Mouse (Mus musculus) myocyte (in vitro differentiated cells): Measurements from ENCODE around the gene Cd86. TPM values are rescaled to one million over a fixed set of nuclear protein-coding genes. Genes with fewer than 3 reads are reported as not detected.

Experiments used
- H3K27me3 ChIP-seq: one replicate; pipeline ENCODE4 v1.6.1; 2011; ENCODE audit not compliant: control insufficient read depth, insufficient read depth, insufficient read length
- H3K36me3 ChIP-seq: one replicate; pipeline ENCODE4 v1.6.1; 2011; ENCODE audit not compliant: control insufficient read depth, insufficient read depth
- H3K4me2 ChIP-seq: one replicate; pipeline ENCODE4 v1.6.1; 2011; ENCODE audit warnings: low read depth, control low read depth
- H3K4me3 ChIP-seq: one replicate; pipeline ENCODE4 v1.5.1; 2011; ENCODE audit warnings: mild to moderate bottlenecking, control low read depth, moderate library complexity
- H3K79me2 ChIP-seq: one replicate; pipeline ENCODE4 v1.6.1; 2011; ENCODE audit not compliant: control insufficient read depth, insufficient read depth
- H3ac ChIP-seq: one replicate; pipeline ENCODE4 v1.6.1; 2011; ENCODE audit not compliant: control insufficient read depth, insufficient read length
- CEBPB ChIP-seq: IDR thresholded peaks from 2 replicates; pipeline ENCODE4 v1.6.1; 2011; ENCODE audit warnings: mild to moderate bottlenecking, moderate library complexity; ENCODE audit not compliant: poor library complexity, insufficient read depth, severe bottlenecking
- E2F4 ChIP-seq: IDR thresholded peaks from one replicate; pipeline ENCODE4 v1.6.1; 2011; ENCODE audit warnings: mild to moderate bottlenecking, control low read depth, moderate library complexity; ENCODE audit not compliant: insufficient read depth
- MAX ChIP-seq: IDR thresholded peaks from one replicate; pipeline ENCODE4 v1.6.1; 2011; ENCODE audit warnings: low read depth, mild to moderate bottlenecking, control low read depth
- MYOD1 ChIP-seq, 3 experiments: IDR thresholded peaks; one replicate each; pipeline ENCODE4 v1.6.1; 2011; ENCODE audit warnings: control low read depth in 2 of 3, low read depth in 2 of 3, mild to moderate bottlenecking in 2 of 3, moderate library complexity in 1 of 3; ENCODE audit not compliant: insufficient read length in 2 of 3, control insufficient read depth in 1 of 3
- MYOG ChIP-seq, 3 experiments: IDR thresholded peaks; one replicate each; pipeline ENCODE4 v1.6.1; 2011; ENCODE audit warnings: control low read depth in 2 of 3, low read depth in 2 of 3, mild to moderate bottlenecking in 2 of 3; ENCODE audit not compliant: insufficient read length in 2 of 3, control insufficient read depth in 1 of 3, insufficient read depth in 1 of 3
- POLR2A ChIP-seq: IDR thresholded peaks from one replicate; pipeline ENCODE4 v1.6.1; 2011; ENCODE audit warnings: low read depth, mild to moderate bottlenecking, control low read depth, moderate library complexity; ENCODE audit not compliant: insufficient read length
- POLR2AphosphoS2 ChIP-seq: IDR thresholded peaks from one replicate; pipeline ENCODE4 v1.6.1; 2011; ENCODE audit warnings: low read depth, control low read depth; ENCODE audit not compliant: insufficient read length
- REST ChIP-seq: IDR thresholded peaks from one replicate; pipeline ENCODE4 v1.6.1; 2011; ENCODE audit warnings: mild to moderate bottlenecking, control low read depth, moderate library complexity; ENCODE audit not compliant: insufficient read depth, insufficient read length
- SRF ChIP-seq: IDR thresholded peaks from one replicate; pipeline ENCODE4 v1.6.1; 2011; ENCODE audit warnings: low read depth; ENCODE audit not compliant: control insufficient read depth, insufficient read length
- TCF12 ChIP-seq: IDR thresholded peaks from one replicate; pipeline ENCODE4 v1.6.1; 2011; ENCODE audit warnings: mild to moderate bottlenecking, control low read depth; ENCODE audit not compliant: poor library complexity, insufficient read depth, severe bottlenecking
- TCF3 ChIP-seq: IDR thresholded peaks from one replicate; pipeline ENCODE4 v1.6.1; 2011; ENCODE audit warnings: low read depth, control low read depth; ENCODE audit not compliant: insufficient read length
- USF1 ChIP-seq: IDR thresholded peaks from one replicate; pipeline ENCODE4 v1.6.1; 2011; ENCODE audit warnings: low read depth, mild to moderate bottlenecking, control low read depth, moderate library complexity
- polyA plus RNA-seq: library from polyadenylated mRNA; unstranded; fragments of >200 nt; fragmentation: generic; extraction: Trizol; gene quantifications from one replicate; pipeline ENCODE4 v1.2.1, GENCODE M21; 2012; ENCODE audit warnings: missing spikeins

Gene Cd86
- polyA plus RNA-seq, 1 experiment: not detected

DNA sequence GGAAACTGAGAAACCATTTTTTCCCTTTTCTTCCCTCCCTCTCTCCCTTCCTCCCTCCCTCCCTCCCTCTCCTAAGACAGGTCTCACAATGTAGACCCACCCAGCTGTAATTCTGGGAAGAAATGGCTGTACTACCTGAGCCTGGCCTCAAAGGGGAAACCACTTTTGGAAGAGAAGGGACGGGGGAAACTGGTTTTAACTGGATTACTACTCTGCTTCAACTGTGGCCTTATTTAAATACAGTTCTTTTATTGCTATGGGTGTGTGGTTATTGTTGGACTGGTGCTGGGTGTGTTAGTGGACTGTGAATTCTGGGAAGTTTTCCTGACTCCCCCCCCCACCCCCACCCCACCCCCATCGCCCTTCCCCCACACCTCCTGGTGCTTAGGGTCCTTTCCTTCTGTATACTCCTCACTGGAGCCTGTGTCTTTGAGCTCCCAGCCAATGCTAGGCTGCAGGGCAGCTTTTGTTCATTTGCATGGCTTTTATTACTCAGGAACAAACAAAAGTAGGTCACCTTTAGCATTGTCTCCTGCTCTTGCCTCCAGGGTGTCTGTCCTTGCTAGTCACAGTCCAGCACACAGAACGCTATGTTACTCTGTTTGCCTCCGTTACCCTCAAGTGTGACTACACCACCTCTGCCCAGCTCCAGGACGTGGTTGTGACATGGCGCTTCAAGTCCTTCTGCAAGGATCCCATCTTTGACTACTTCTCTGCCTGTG, 42.0 kb upstream of the Cd86 start:
- Histone ChIP-seq H3ac (no peak overlapping the region), H3K79me2 (no peaks in the 10 kb centered on the region), H3K27me3 (no peaks in the 10 kb centered on the region), H3K36me3 (no peaks in the 10 kb centered on the region), H3K4me2 (no peak overlapping the region), H3K4me3 (no peak overlapping the region)
- TF ChIP-seq MYOG (IDR thresholded peaks at IDR 0.05; ENCODE audit: control insufficient read depth in 1 of 3, insufficient read depth in 1 of 3, insufficient read length in 2 of 3, low read depth in 2 of 3): no peak
- no peak for TF ChIP-seq REST
- TF ChIP-seq USF1: no peak
- TF ChIP-seq MAX: no peak
- no peak for TF ChIP-seq TCF3
- no peak for TF ChIP-seq E2F4
- no peak for TF ChIP-seq TCF12

GRCm38 (mm10) chr16:36700484-36700883, 34.6 kb upstream of the Cd86 start:
- Histone ChIP-seq H3ac (no peak overlapping the region), H3K27me3 (no peaks in the 10 kb centered on the region), H3K79me2 (no peaks in the 10 kb centered on the region), H3K4me2 (no peak overlapping the region), H3K36me3 (no peaks in the 10 kb centered on the region), H3K4me3 (no peak overlapping the region)
- TF ChIP-seq MYOD1 (IDR thresholded peaks at IDR 0.05; ENCODE audit: control insufficient read depth in 1 of 3, insufficient read length in 2 of 3, low read depth in 2 of 3) (no peak), MYOG (IDR thresholded peaks at IDR 0.05; ENCODE audit: control insufficient read depth in 1 of 3, insufficient read depth in 1 of 3, insufficient read length in 2 of 3, low read depth in 2 of 3) (no peak), MAX (no peak), CEBPB (no peak), REST (no peak), USF1 (no peak), POLR2AphosphoS2 (no peak), POLR2A (no peak), SRF (no peak), TCF12 (no peak), TCF3 (no peak), E2F4 (no peak)

DNA sequence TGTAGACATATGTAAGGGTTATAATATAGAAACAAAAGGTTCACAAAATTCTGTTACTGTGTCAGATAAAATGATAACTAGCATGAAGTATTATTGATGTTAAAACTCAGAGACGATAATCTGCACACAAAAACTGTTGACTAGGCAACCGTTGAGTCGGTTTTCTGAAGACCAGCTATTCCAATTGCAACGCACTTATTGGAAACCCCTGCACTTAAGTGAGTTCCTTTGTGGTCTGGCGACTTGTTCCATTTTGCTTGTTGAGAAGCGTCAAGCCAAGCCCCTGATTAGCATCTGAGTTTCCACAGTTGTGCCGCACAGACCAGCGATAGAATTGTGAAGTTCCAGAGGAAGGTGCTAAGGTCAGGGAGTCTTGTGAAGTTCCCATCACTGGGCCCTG, 31.4 kb upstream of the Cd86 start:
- no peaks in the 10 kb centered on the region for H3K36me3 ChIP-seq
- no peak for TF ChIP-seq TCF12
- no peak for TF ChIP-seq TCF3
- TF ChIP-seq E2F4: no peak
- no peak for TF ChIP-seq MAX
- TF ChIP-seq REST: no peak
- no peak for TF ChIP-seq SRF
- no peak for TF ChIP-seq USF1
- TF ChIP-seq POLR2AphosphoS2: no peak
- TF ChIP-seq CEBPB: no peak
- TF ChIP-seq MYOG (IDR thresholded peaks at IDR 0.05; ENCODE audit: control insufficient read depth in 1 of 3, insufficient read depth in 1 of 3, insufficient read length in 2 of 3, low read depth in 2 of 3): no peak
- no peak for TF ChIP-seq MYOD1 (IDR thresholded peaks at IDR 0.05; ENCODE audit: control insufficient read depth in 1 of 3, insufficient read length in 2 of 3, low read depth in 2 of 3)
- no peak for TF ChIP-seq POLR2A
- H3ac ChIP-seq: no peak overlapping the region
- H3K79me2 ChIP-seq: no peaks in the 10 kb centered on the region
- no peak overlapping the region for H3K4me3 ChIP-seq
- H3K4me2 ChIP-seq: no peak overlapping the region
- no peaks in the 10 kb centered on the region for H3K27me3 ChIP-seq

GRCm38 (mm10) chr16:36694798-36695290, 29.0 kb upstream of the Cd86 start:
- H3ac ChIP-seq: no peak overlapping the region
- TF ChIP-seq CEBPB: no peak
- TF ChIP-seq POLR2AphosphoS2: no peak
- TF ChIP-seq SRF: no peak
- H3K79me2 ChIP-seq: no peaks in the 10 kb centered on the region
- no peaks in the 10 kb centered on the region for H3K27me3 ChIP-seq
- H3K4me3 ChIP-seq: no peak overlapping the region
- H3K4me2 ChIP-seq: peak overlapping the region; percentile 34
- no peaks in the 10 kb centered on the region for H3K36me3 ChIP-seq

GRCm38 (mm10) chr16:36693818-36694413, 28.0 kb upstream of the Cd86 start, which contains the start of gene Ildr1:
TSS of gene Ildr1 (plus strand) at chr16:36693978.
- no peaks in the 10 kb centered on the region for H3K79me2 ChIP-seq
- H3K4me2 ChIP-seq: peak within 1 kb of the TSS; percentile 34
- H3K36me3 ChIP-seq: no peaks in the 10 kb centered on the region
- TF ChIP-seq POLR2AphosphoS2 (no peak), SRF (no peak), MYOD1 (IDR thresholded peaks at IDR 0.05; ENCODE audit: control insufficient read depth in 1 of 3, insufficient read length in 2 of 3, low read depth in 2 of 3) (no peak), MAX (no peak), USF1 (no peak), MYOG (IDR thresholded peaks at IDR 0.05; ENCODE audit: control insufficient read depth in 1 of 3, insufficient read depth in 1 of 3, insufficient read length in 2 of 3, low read depth in 2 of 3) (no peak), CEBPB (no peak), REST (no peak), E2F4 (no peak), POLR2A (no peak), TCF12 (no peak), TCF3 (no peak)
- no peak within 1 kb of the TSS for H3K4me3 ChIP-seq
- no peak within 1 kb of the TSS for H3ac ChIP-seq
- H3K27me3 ChIP-seq: no peaks in the 10 kb centered on the region
